11 mouse cellular contexts compared by ENCODE assay signal in the genomic region with DNA sequence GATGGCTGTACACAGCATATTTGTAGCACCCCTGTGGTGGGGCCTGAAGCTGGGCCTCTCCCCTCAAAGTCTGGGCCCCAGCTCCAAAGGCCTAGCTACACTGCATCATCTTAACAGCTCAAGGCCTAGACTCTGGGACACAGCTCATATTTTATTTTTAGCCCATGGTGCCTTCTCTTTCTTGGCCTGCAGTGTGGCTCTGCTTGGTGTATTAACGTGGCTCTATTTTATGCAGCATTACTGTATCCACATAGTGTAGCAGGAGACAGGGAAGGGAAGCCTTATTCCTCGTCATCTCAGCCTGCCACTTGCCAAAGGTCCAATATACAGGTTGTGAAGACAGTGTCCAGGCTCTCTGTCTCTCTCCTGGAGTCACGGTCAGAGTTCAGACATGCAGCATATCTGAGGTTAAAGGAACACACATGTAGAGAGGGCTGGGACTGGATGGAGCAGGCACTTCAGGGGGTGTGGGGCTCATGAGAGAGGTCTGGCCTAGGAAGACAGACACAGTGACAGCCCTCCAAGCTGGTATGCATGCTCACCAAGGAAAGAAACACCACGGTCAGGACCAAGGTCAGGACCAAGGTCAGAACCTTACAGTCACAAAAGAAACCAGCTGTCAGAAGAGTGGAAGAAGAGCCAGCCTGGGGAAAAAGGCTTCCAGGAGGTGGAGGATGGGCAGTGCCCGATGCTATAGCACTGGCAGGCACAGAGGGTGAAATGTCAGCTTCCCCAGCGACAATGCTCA. TPM values are rescaled to one million over a fixed set of nuclear protein-coding genes. Genes with fewer than 3 reads are reported as not detected.
A peak's percentile ranks its signal among the peaks of the same experiment; 100 is the strongest.
DNase-seq lines count a peak whose midpoint lies in the region; ATAC-seq and TF ChIP-seq lines count a peak whose summit lies in the region.
"Had no signal": no experiment of that assay in that cellular context is flagged by ENCODE, and none has a peak within 500 bp of the region (broad histone marks: within the 10 kb centered on the region; RNA-seq: fewer than 3 reads in every experiment).

No protein-coding gene starts in this region.

- H3K36me3 ChIP-seq in limb, embryonic 15.5 days = no peaks in the 10 kb centered on the region

- H3K27me3 ChIP-seq in limb, embryonic 15.5 days = no peaks in the 10 kb centered on the region

- WGBS in limb, embryonic 15.5 days = 74% methylated on average over 6 of the region's 6 CpGs

- DNase-seq in gastrocnemius, postnatal 25 days = peak; percentile 28
- DNase-seq in gastrocnemius, postnatal 14 days = no peak
- no peak for DNase-seq in layer of hippocampus, adult 2 months (ENCODE audit: low spot score in 2 of 2)
- DNase-seq in layer of hippocampus, postnatal 14 days (ENCODE audit: low spot score in 2 of 2) = no peak
- peak; percentile 49 for DNase-seq in adrenal gland, postnatal 10 days
- DNase-seq in kidney, adult 9 months = no peak
- DNase-seq: lung, adult 2 months; right cerebral cortex, adult 18-20 months had no signal

- no peak for ATAC-seq in limb, embryonic 15.5 days (ENCODE audit: insufficient number of reproducible peaks, low FRiP score, low TSS enrichment, low read depth)
- no peak for ATAC-seq in megakaryocyte-erythroid progenitor cell, adult 5-6 weeks (replicated peaks; ENCODE audit: low FRiP score, low TSS enrichment, poor library complexity, severe bottlenecking)

- H3K27ac ChIP-seq in layer of hippocampus, adult 2 months = peak overlapping the region; percentile 36; the same call in 1 of the 2 replicates
- peak overlapping the region; percentile 9; the same call in 1 of the 2 replicates for H3K27ac ChIP-seq in limb, embryonic 15.5 days

- no peaks in the 10 kb centered on the region for H3K9me3 ChIP-seq in limb, embryonic 15.5 days

- no peak overlapping the region for H3K4me3 ChIP-seq in layer of hippocampus, adult 2 months
- no peak overlapping the region for H3K4me3 ChIP-seq in limb, embryonic 15.5 days
- H3K4me3 ChIP-seq: erythroblast, embryonic 14.5 days had no signal

- peaks cover 25% of the 10 kb centered on the region for H3K4me1 ChIP-seq in limb, embryonic 15.5 days

- intact Hi-C loops in gastrocnemius, postnatal 14 days (cut with DNase I; ENCODE audit: low total_unique reads) = no loop called here

- TF ChIP-seq CTCF in layer of hippocampus, adult 2 months (conservative IDR thresholded peaks at IDR 0.05) = no peak

- no peak overlapping the region for H3K4me2 ChIP-seq in limb, embryonic 15.5 days

- no peak overlapping the region for H3K9ac ChIP-seq in limb, embryonic 15.5 days

RNA-seq across cellular contexts. Expression of gene Angptl2, which starts 52.7 kb away (rescaled TPM):
- 10 to 100 TPM; 64.2 to 68.7 TPM for total RNA-seq in gastrocnemius, postnatal 25 days (2021)
- total RNA-seq in gastrocnemius, postnatal 14 days (2021) = 100 to 1,000 TPM; 121 to 163 TPM
- 1 to 10 TPM in 1 of 2 experiments, under 1 TPM in 1; 0.81 to 2.2 TPM for total RNA-seq in layer of hippocampus, adult 2 months (2021)
- total RNA-seq in layer of hippocampus, postnatal 14 days (2021) = 1 to 10 TPM; 2.6 to 5.9 TPM
- 10 to 100 TPM; 51.9 to 66.1 TPM for total RNA-seq in adrenal gland, postnatal 10 days (2021)
- 112 and 135 TPM in 2 replicates for polyA plus RNA-seq in limb, embryonic 15.5 days (2015; fragmentation: Nextera tagmentation; extraction: Ambion mirVana)
- not detected in 2 replicates for total RNA-seq in megakaryocyte-erythroid progenitor cell, adult 5-6 weeks (2014; fragmentation: Nextera tagmentation)
- 0.72 and 0.89 TPM in 2 replicates for total RNA-seq in megakaryocyte-erythroid progenitor cell, adult 5-6 weeks (2017)
- polyA plus RNA-seq: erythroblast, embryonic 14.5 days had no signal

Comparison
In these comparisons a context has a peak if more than half of its experiments do, and no peak if none do; other contexts are left out.
1. DNase-seq: peak in gastrocnemius, postnatal 25 days (single experiment) and adrenal gland, postnatal 10 days (single experiment); none in gastrocnemius, postnatal 14 days (single experiment), layer of hippocampus, adult 2 months (0 of 2), layer of hippocampus, postnatal 14 days (0 of 2) and kidney, adult 9 months (single experiment).
2. RNA of gene Angptl2, which starts 52.7 kb away (total RNA-seq): 121 to 163 TPM in gastrocnemius, postnatal 14 days, 64.2 to 68.7 TPM in gastrocnemius, postnatal 25 days and 51.9 to 66.1 TPM in adrenal gland, postnatal 10 days; 2.6 to 5.9 TPM in layer of hippocampus, postnatal 14 days, 0.81 to 2.2 TPM in layer of hippocampus, adult 2 months and 0.72 to 0.89 TPM in megakaryocyte-erythroid progenitor cell, adult 5-6 weeks; every median in the first group is over 4 times any median in the second.